Mouse (Mus musculus): ENCODE measurements at regions not wholly inside any gene's neighbourhood (a gene's known extent, or its start where the extent isn't known, plus 50 kb on each side); places are given as distances from the start of the nearest gene placed in this dataset.
A peak's percentile ranks its signal among the peaks of the same experiment; 100 is the strongest.

GRCm38 (mm10) chr3:101524905-101525304, 79.6 kb downstream of the Atp1a1 start:
- no peak for DNase-seq

GRCm38 (mm10) chr3:101524444-101524843, 80.0 kb downstream of the Atp1a1 start:
- no peak for DNase-seq

GRCm38 (mm10) chr3:101523239-101523638, 81.2 kb downstream of the Atp1a1 start:
- no peak for DNase-seq

- no peak for DNase-seq
Measured at GRCm38 (mm10) chr3:101522246-101522920, 82.1 kb downstream of the Atp1a1 start.

GRCm38 (mm10) chr3:101521155-101521554, 83.3 kb downstream of the Atp1a1 start:
- DNase-seq, result no peak

- no peak for DNase-seq
Measured at GRCm38 (mm10) chr3:101520115-101520514, 84.4 kb downstream of the Atp1a1 start.

GRCm38 (mm10) chr3:101519551-101519950, 84.9 kb downstream of the Atp1a1 start:
- no peak for DNase-seq

- no peak for DNase-seq
Measured at GRCm38 (mm10) chr3:101518810-101519209, 85.7 kb downstream of the Atp1a1 start.

- no peak for DNase-seq
Measured at GRCm38 (mm10) chr3:101517547-101517946, 86.9 kb downstream of the Atp1a1 start.

- no peak for DNase-seq
Measured at GRCm38 (mm10) chr3:101516781-101517499, 87.5 kb downstream of the Atp1a1 start.

- DNase-seq, result no peak
Measured at GRCm38 (mm10) chr3:101515566-101515965, 88.9 kb downstream of the Atp1a1 start.

- peak; percentile 46 for DNase-seq
Measured at GRCm38 (mm10) chr3:101513611-101514311, 90.7 kb downstream of the Atp1a1 start.
